Mouse (Mus musculus): Measurements from ENCODE around the gene Fbln2. TPM values are rescaled to one million over a fixed set of nuclear protein-coding genes. Genes with fewer than 3 reads are reported as not detected.
"Not testable (repeated sequence)": the region's sequence is repeated elsewhere in the genome, so short reads cannot be mapped to it uniquely, and the experiment has no call there.

Gene Fbln2
- 28.7 and 29.0 TPM in 2 replicates for polyA plus RNA-seq (2015; fragmentation: Nextera tagmentation; extraction: Ambion mirVana)

- H3K9me3 ChIP-seq; H3K36me3 ChIP-seq; H3K27ac ChIP-seq (replicated peaks); ATAC-seq (ENCODE audit: low FRiP score, low read depth): not testable (repeated sequence)
- Histone ChIP-seq H3K4me3 (peak within 1 kb of the TSS; percentile 34), H3K9ac (peak within 1 kb of the TSS; percentile 14; the same call in 1 of the 2 replicates), H3K4me2 (peak within 1 kb of the TSS; percentile 60), H3K27me3 (0 out of 2 replicates have a peak, but pooled peaks cover 10% of the 10 kb centered on the region), H3K4me1 (replicated peaks) (peaks cover 15% of the 10 kb centered on the region)
Measured at GRCm38 (mm10) chr6:91212155-91212554, at the start of gene Fbln2. Gene Fbln2 (plus strand): TSS chr6:91212455.

- no peak overlapping the region for H3K9ac ChIP-seq
- no peak overlapping the region for H3K27ac ChIP-seq (replicated peaks)
- 82% methylated on average over 5 of the region's 5 CpGs for WGBS
- H3K4me2 ChIP-seq: no peak overlapping the region
- H3K4me3 ChIP-seq: no peak overlapping the region
- H3K4me1 ChIP-seq (replicated peaks): peaks cover 41% of the 10 kb centered on the region
- H3K9me3 ChIP-seq: no peaks in the 10 kb centered on the region
- no peak for ATAC-seq (ENCODE audit: low FRiP score, low read depth)
- no peaks in the 10 kb centered on the region for H3K27me3 ChIP-seq
- 0 out of 2 replicates have a peak, but pooled peaks cover 5% of the 10 kb centered on the region for H3K36me3 ChIP-seq
Measured at GRCm38 (mm10) chr6:91163195-91163911, 48.9 kb upstream of the Fbln2 start.

- H3K9me3 ChIP-seq: no peaks in the 10 kb centered on the region
- WGBS: 54% methylated on average over 2 of the region's 2 CpGs
- no peak overlapping the region for H3K4me3 ChIP-seq
- H3K36me3 ChIP-seq: peaks cover 15% of the 10 kb centered on the region; the same call in 1 of the 2 replicates
- no peak overlapping the region for H3K4me2 ChIP-seq
- H3K4me1 ChIP-seq (replicated peaks): peaks cover 29% of the 10 kb centered on the region
- ATAC-seq (ENCODE audit: low FRiP score, low read depth): no peak
- H3K27ac ChIP-seq (replicated peaks): no peak overlapping the region
- H3K9ac ChIP-seq: no peak overlapping the region
- H3K27me3 ChIP-seq: no peaks in the 10 kb centered on the region
Measured at GRCm38 (mm10) chr6:91164584-91164983, 47.7 kb upstream of the Fbln2 start.

GRCm38 (mm10) chr6:91165210-91165609, 47.0 kb upstream of the Fbln2 start:
- Histone ChIP-seq H3K27me3 (no peaks in the 10 kb centered on the region), H3K4me3 (no peak overlapping the region), H3K9me3 (no peaks in the 10 kb centered on the region), H3K36me3 (peaks cover 16% of the 10 kb centered on the region; the same call in 1 of the 2 replicates), H3K27ac (replicated peaks) (no peak overlapping the region), H3K9ac (no peak overlapping the region), H3K4me2 (no peak overlapping the region), H3K4me1 (replicated peaks) (peaks cover 23% of the 10 kb centered on the region)
- no peak for ATAC-seq (ENCODE audit: low FRiP score, low read depth)
- WGBS: 31% methylated on average over 3 of the region's 3 CpGs

GRCm38 (mm10) chr6:91167828-91168227, 44.4 kb upstream of the Fbln2 start:
- no peak overlapping the region for H3K27ac ChIP-seq (replicated peaks)
- no peaks in the 10 kb centered on the region for H3K27me3 ChIP-seq
- ATAC-seq (ENCODE audit: low FRiP score, low read depth): no peak
- no peak overlapping the region for H3K4me3 ChIP-seq
- 67% methylated on average over 3 of the region's 3 CpGs for WGBS
- H3K4me1 ChIP-seq (replicated peaks): peaks cover 9% of the 10 kb centered on the region
- no peak overlapping the region for H3K9ac ChIP-seq
- no peak overlapping the region for H3K4me2 ChIP-seq
- H3K36me3 ChIP-seq: peaks cover 29% of the 10 kb centered on the region
- no peaks in the 10 kb centered on the region for H3K9me3 ChIP-seq

GRCm38 (mm10) chr6:91169129-91169528, 43.1 kb upstream of the Fbln2 start:
- 90% methylated on average over 8 of the region's 8 CpGs for WGBS
- Histone ChIP-seq H3K4me2 (no peak overlapping the region), H3K27me3 (no peaks in the 10 kb centered on the region), H3K27ac (replicated peaks) (no peak overlapping the region), H3K9me3 (no peaks in the 10 kb centered on the region), H3K36me3 (peaks cover 34% of the 10 kb centered on the region), H3K4me3 (no peak overlapping the region), H3K4me1 (replicated peaks) (peaks cover 9% of the 10 kb centered on the region), H3K9ac (no peak overlapping the region)
- ATAC-seq (ENCODE audit: low FRiP score, low read depth): no peak

GRCm38 (mm10) chr6:91171396-91171895, 40.8 kb upstream of the Fbln2 start:
- H3K4me3 ChIP-seq: no peak overlapping the region
- WGBS: 84% methylated on average over 3 of the region's 3 CpGs
- no peaks in the 10 kb centered on the region for H3K4me1 ChIP-seq (replicated peaks)
- no peak for ATAC-seq (ENCODE audit: low FRiP score, low read depth)
- no peak overlapping the region for H3K9ac ChIP-seq
- no peaks in the 10 kb centered on the region for H3K27me3 ChIP-seq
- no peak overlapping the region for H3K4me2 ChIP-seq
- H3K36me3 ChIP-seq: peaks cover 32% of the 10 kb centered on the region
- no peak overlapping the region for H3K27ac ChIP-seq (replicated peaks)
- no peaks in the 10 kb centered on the region for H3K9me3 ChIP-seq

GRCm38 (mm10) chr6:91172381-91172780, 39.9 kb upstream of the Fbln2 start:
- Histone ChIP-seq H3K4me2 (no peak overlapping the region), H3K27me3 (no peaks in the 10 kb centered on the region), H3K4me1 (replicated peaks) (no peaks in the 10 kb centered on the region), H3K27ac (replicated peaks) (no peak overlapping the region), H3K36me3 (peaks cover 29% of the 10 kb centered on the region), H3K4me3 (no peak overlapping the region), H3K9me3 (no peaks in the 10 kb centered on the region), H3K9ac (no peak overlapping the region)
- WGBS: 72% methylated on average over 2 of the region's 2 CpGs
- no peak for ATAC-seq (ENCODE audit: low FRiP score, low read depth)

- H3K27ac ChIP-seq (replicated peaks): no peak overlapping the region
- no peak overlapping the region for H3K4me3 ChIP-seq
- no peak overlapping the region for H3K9ac ChIP-seq
- H3K9me3 ChIP-seq: no peaks in the 10 kb centered on the region
- ATAC-seq (ENCODE audit: low FRiP score, low read depth): peak; percentile 35
- H3K36me3 ChIP-seq: peaks cover 29% of the 10 kb centered on the region
- no peaks in the 10 kb centered on the region for H3K4me1 ChIP-seq (replicated peaks)
- no peaks in the 10 kb centered on the region for H3K27me3 ChIP-seq
- 52% methylated on average over 7 of the region's 7 CpGs for WGBS
- H3K4me2 ChIP-seq: no peak overlapping the region
Measured at GRCm38 (mm10) chr6:91173221-91173880, 38.9 kb upstream of the Fbln2 start.

- no peaks in the 10 kb centered on the region for H3K9me3 ChIP-seq
- no peak overlapping the region for H3K4me3 ChIP-seq
- ATAC-seq (ENCODE audit: low FRiP score, low read depth): peak; percentile 29; the same call in 1 of the 2 replicates
- no peaks in the 10 kb centered on the region for H3K27me3 ChIP-seq
- H3K9ac ChIP-seq: no peak overlapping the region
- H3K27ac ChIP-seq (replicated peaks): no peak overlapping the region
- 68% methylated on average over 3 of the region's 3 CpGs for WGBS
- no peaks in the 10 kb centered on the region for H3K4me1 ChIP-seq (replicated peaks)
- peaks cover 22% of the 10 kb centered on the region for H3K36me3 ChIP-seq
- no peak overlapping the region for H3K4me2 ChIP-seq
Measured at GRCm38 (mm10) chr6:91174211-91174610, 38.0 kb upstream of the Fbln2 start.

GRCm38 (mm10) chr6:91180767-91181171, 31.5 kb upstream of the Fbln2 start:
- 56% methylated on average over 9 of the region's 9 CpGs for WGBS
- H3K4me3 ChIP-seq: no peak overlapping the region
- H3K4me2 ChIP-seq: no peak overlapping the region
- H3K36me3 ChIP-seq: no peaks in the 10 kb centered on the region
- H3K4me1 ChIP-seq (replicated peaks): no peaks in the 10 kb centered on the region
- ATAC-seq (ENCODE audit: low FRiP score, low read depth): no peak
- no peaks in the 10 kb centered on the region for H3K27me3 ChIP-seq
- no peaks in the 10 kb centered on the region for H3K9me3 ChIP-seq
- H3K27ac ChIP-seq (replicated peaks): no peak overlapping the region
- H3K9ac ChIP-seq: no peak overlapping the region

- no peak overlapping the region for H3K4me2 ChIP-seq
- 57% methylated on average over 2 of the region's 2 CpGs for WGBS
- no peaks in the 10 kb centered on the region for H3K27me3 ChIP-seq
- no peaks in the 10 kb centered on the region for H3K36me3 ChIP-seq
- no peak overlapping the region for H3K4me3 ChIP-seq
- no peak overlapping the region for H3K27ac ChIP-seq (replicated peaks)
- H3K9ac ChIP-seq: no peak overlapping the region
- ATAC-seq (ENCODE audit: low FRiP score, low read depth): no peak
- H3K4me1 ChIP-seq (replicated peaks): no peaks in the 10 kb centered on the region
- no peaks in the 10 kb centered on the region for H3K9me3 ChIP-seq
Measured at GRCm38 (mm10) chr6:91181320-91181719, 30.9 kb upstream of the Fbln2 start.

Data from hindbrain, embryonic 15.5 days (tissue).